Mouse (Mus musculus) v-Abl transformed pro-B cells (cell line): ENCODE results near the gene Prpsap2.

Experiments
- in situ Hi-C, 2 experiments: fragments of 400-800 bp; cut with MboI; formaldehyde crosslinking; loops; one replicate each; pipeline ENCODE4 v1.15.1; 2025; ENCODE audit not compliant: unreplicated experiment in 2 of 2

The Prpsap2 gene

GRCm38 (mm10) chr11:61761584-61762407, at the start of gene Prpsap2:
Gene Prpsap2 (minus strand): TSS chr11:61762088.
- in situ Hi-C loops = loop anchor here in 1 of 2 experiments (25.0 kb wide), 1 partner anchor 1949 kb away; the partner anchor contains the start of gene Flcn

GRCm38 (mm10) chr11:61809793-61810192, 47.9 kb upstream of the Prpsap2 start:
- in situ Hi-C loops = no loop called here

GRCm38 (mm10) chr11:61808551-61809117, 46.7 kb upstream of the Prpsap2 start:
- in situ Hi-C loops = no loop called here

GRCm38 (mm10) chr11:61793441-61793840, 31.6 kb upstream of the Prpsap2 start:
- in situ Hi-C loops = loop anchor here in 1 of 2 experiments (25.0 kb wide), 1 partner anchor 544 kb away; no protein-coding TSS in a partner anchor

- in situ Hi-C loops = loop anchor here in 1 of 2 experiments (25.0 kb wide), 1 partner anchor 549 kb away; no protein-coding TSS in a partner anchor
Observed at GRCm38 (mm10) chr11:61788550-61788949, 26.7 kb upstream of the Prpsap2 start.

GRCm38 (mm10) chr11:61782526-61782925, 20.6 kb upstream of the Prpsap2 start:
- in situ Hi-C loops = loop anchor here in 1 of 2 experiments (25.0 kb wide), 1 partner anchor 555 kb away; no protein-coding TSS in a partner anchor

- in situ Hi-C loops = loop anchor here (25.0 kb wide), 2 partner anchors 563 to 1962 kb away; partner anchors contain the start of gene Flcn (in 1 of the 2)
Observed at GRCm38 (mm10) chr11:61774551-61775149, 12.8 kb upstream of the Prpsap2 start.

- in situ Hi-C loops = loop anchor here in 1 of 2 experiments (25.0 kb wide), 1 partner anchor 1948 kb away; the partner anchor contains the start of gene Flcn
Observed at GRCm38 (mm10) chr11:61760518-61760917, 1.4 kb downstream of the Prpsap2 start.

- in situ Hi-C loops = loop anchor here in 1 of 2 experiments (25.0 kb wide), 1 partner anchor 1945 kb away; the partner anchor contains the start of gene Flcn
Observed at GRCm38 (mm10) chr11:61757151-61757550, 4.7 kb downstream of the Prpsap2 start.

- in situ Hi-C loops = loop anchor here in 1 of 2 experiments (25.0 kb wide), 1 partner anchor 1939 kb away; the partner anchor contains the start of gene Flcn
Observed at GRCm38 (mm10) chr11:61751612-61752011, 10.3 kb downstream of the Prpsap2 start.

- in situ Hi-C loops = no loop called here
Observed at GRCm38 (mm10) chr11:61747161-61747560, 14.7 kb downstream of the Prpsap2 start.

- in situ Hi-C loops = no loop called here
Observed at GRCm38 (mm10) chr11:61745781-61746180, 16.1 kb downstream of the Prpsap2 start.

GRCm38 (mm10) chr11:61744460-61744859, 17.4 kb downstream of the Prpsap2 start:
- in situ Hi-C loops = no loop called here

GRCm38 (mm10) chr11:61743768-61744167, 18.1 kb downstream of the Prpsap2 start:
- in situ Hi-C loops = no loop called here

GRCm38 (mm10) chr11:61740500-61740899, 21.4 kb downstream of the Prpsap2 start:
- in situ Hi-C loops = no loop called here

GRCm38 (mm10) chr11:61737290-61737689, 24.6 kb downstream of the Prpsap2 start:
- in situ Hi-C loops = no loop called here

GRCm38 (mm10) chr11:61732672-61733071, 29.2 kb downstream of the Prpsap2 start:
- in situ Hi-C loops = no loop called here

- in situ Hi-C loops = no loop called here
Observed at GRCm38 (mm10) chr11:61728037-61728436, 33.9 kb downstream of the Prpsap2 start.

GRCm38 (mm10) chr11:61722077-61722476, 39.8 kb downstream of the Prpsap2 start:
- in situ Hi-C loops = no loop called here

GRCm38 (mm10) chr11:61720636-61721035, 41.3 kb downstream of the Prpsap2 start, which contains the start of gene Slc5a10:
Gene Slc5a10 (minus strand): TSS chr11:61720826.
- in situ Hi-C loops = no loop called here

GRCm38 (mm10) chr11:61719826-61720225, 42.1 kb downstream of the Prpsap2 start:
- in situ Hi-C loops = loop anchor here (5.0 to 10.0 kb wide), 7 partner anchors 93 to 528 kb away; partner anchors contain the start of gene B9d1 (in 2 of the 2)
